Mouse (Mus musculus) cerebellum, adult 2 months (tissue): ENCODE measurements around the gene Vil1.

ENCODE experiments used
- CTCF ChIP-seq: fragments of 200-500 bp; IDR thresholded peaks from 2 replicates; pipeline ENCODE4 v1.5.1; 2011; ENCODE audit warnings: low read depth, mild to moderate bottlenecking, control low read depth, low read length, moderate library complexity, borderline replicate concordance; ENCODE audit not compliant: insufficient read depth
- POLR2A ChIP-seq: fragments of 200-500 bp; IDR thresholded peaks from 2 replicates; pipeline ENCODE4 v1.6.1; 2011; ENCODE audit warnings: low read length, control low read depth, borderline replicate concordance; ENCODE audit not compliant: insufficient read depth

DNA sequence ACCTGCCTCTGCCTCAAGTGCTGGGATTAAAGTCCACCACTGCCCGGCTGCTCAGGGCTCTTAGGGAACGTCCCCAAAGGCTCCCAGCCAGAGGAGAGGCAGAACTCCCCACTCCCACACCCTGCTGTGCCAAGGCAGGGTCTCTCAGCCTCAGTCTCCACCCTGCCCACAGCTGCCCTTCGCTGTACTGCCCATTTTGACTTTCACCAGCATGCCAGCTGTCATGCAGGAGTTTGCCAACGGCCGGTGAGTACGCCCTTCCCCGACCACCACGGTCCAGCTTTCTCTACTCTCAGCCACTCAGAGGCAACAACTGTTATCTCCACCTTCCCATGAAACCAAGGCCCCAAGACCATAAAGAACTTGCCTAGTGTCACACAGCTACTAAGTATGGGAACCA lies 24.7 kb upstream of the Vil1 start:
- no peak for TF ChIP-seq CTCF
- no peak for TF ChIP-seq POLR2A
